Mouse (Mus musculus) heart, embryonic 13.5 days (tissue): ENCODE data around the gene Slc39a13. TPM values are rescaled to one million over a fixed set of nuclear protein-coding genes. Genes with fewer than 3 reads are reported as not detected.

ENCODE experiments used
- ATAC-seq: fragments of 200-750 bp; cut with Nextera tagmentation; 2 replicates; pipeline ENCODE4 v1.8.0; 2017; ENCODE audit warnings: moderate TSS enrichment; ENCODE audit not compliant: insufficient number of reproducible peaks, low FRiP score, low TSS enrichment; ENCODE audit errors: extremely low read depth
- H3K27ac ChIP-seq: fragments of 300-500 bp; sonication (generic); replicated peaks from 2 replicates; pipeline ENCODE4 v1.5.1; 2015; ENCODE audit warnings: moderate library complexity, mild to moderate bottlenecking, inconsistent platforms
- H3K27me3 ChIP-seq: fragments of 300-500 bp; sonication (generic); replicated peaks from 2 replicates; pipeline ENCODE4 v1.6.1; 2015; ENCODE audit warnings: mild to moderate bottlenecking, inconsistent platforms
- H3K36me3 ChIP-seq: fragments of 300-500 bp; sonication (generic); 2 replicates; pipeline ENCODE4 v1.6.1; 2015; ENCODE audit warnings: mild to moderate bottlenecking, inconsistent platforms
- H3K4me1 ChIP-seq: fragments of 300-500 bp; sonication (generic); 2 replicates; pipeline ENCODE4 v1.6.1; 2015; ENCODE audit warnings: inconsistent platforms
- H3K4me2 ChIP-seq: fragments of 300-500 bp; sonication (generic); 2 replicates; pipeline ENCODE4 v1.6.1; 2015; ENCODE audit warnings: inconsistent platforms, mild to moderate bottlenecking, moderate library complexity
- H3K4me3 ChIP-seq: fragments of 300-500 bp; sonication (generic); 2 replicates; pipeline ENCODE4 v1.5.1; 2015; ENCODE audit warnings: moderate library complexity, mild to moderate bottlenecking, inconsistent platforms
- H3K9ac ChIP-seq: fragments of 300-500 bp; sonication (generic); 2 replicates; pipeline ENCODE4 v1.6.1; 2015; ENCODE audit warnings: inconsistent platforms, mild to moderate bottlenecking, moderate library complexity
- H3K9me3 ChIP-seq: fragments of 300-500 bp; sonication (generic); 2 replicates; pipeline ENCODE4 v1.6.1; 2016; ENCODE audit warnings: inconsistent platforms
- WGBS: fragments of 180-500 bp; shearing (Covaris S2); methylation state at CpG from one replicate; pipeline ENCODE4 v1.1.7; 2015; ENCODE audit warnings: mixed read lengths; 5-methylcytosine and 5-hydroxymethylcytosine counted together
- polyA plus RNA-seq: library from polyadenylated mRNA; unstranded; fragments of >200 nt; fragmentation: Nextera tagmentation; extraction: Ambion mirVana; gene quantifications from 2 replicates; pipeline ENCODE4 v1.2.1, GENCODE M21; 2015

The Slc39a13 gene
- polyA plus RNA-seq, 1 experiment from 2014 or later: 45.0 TPM

DNA sequence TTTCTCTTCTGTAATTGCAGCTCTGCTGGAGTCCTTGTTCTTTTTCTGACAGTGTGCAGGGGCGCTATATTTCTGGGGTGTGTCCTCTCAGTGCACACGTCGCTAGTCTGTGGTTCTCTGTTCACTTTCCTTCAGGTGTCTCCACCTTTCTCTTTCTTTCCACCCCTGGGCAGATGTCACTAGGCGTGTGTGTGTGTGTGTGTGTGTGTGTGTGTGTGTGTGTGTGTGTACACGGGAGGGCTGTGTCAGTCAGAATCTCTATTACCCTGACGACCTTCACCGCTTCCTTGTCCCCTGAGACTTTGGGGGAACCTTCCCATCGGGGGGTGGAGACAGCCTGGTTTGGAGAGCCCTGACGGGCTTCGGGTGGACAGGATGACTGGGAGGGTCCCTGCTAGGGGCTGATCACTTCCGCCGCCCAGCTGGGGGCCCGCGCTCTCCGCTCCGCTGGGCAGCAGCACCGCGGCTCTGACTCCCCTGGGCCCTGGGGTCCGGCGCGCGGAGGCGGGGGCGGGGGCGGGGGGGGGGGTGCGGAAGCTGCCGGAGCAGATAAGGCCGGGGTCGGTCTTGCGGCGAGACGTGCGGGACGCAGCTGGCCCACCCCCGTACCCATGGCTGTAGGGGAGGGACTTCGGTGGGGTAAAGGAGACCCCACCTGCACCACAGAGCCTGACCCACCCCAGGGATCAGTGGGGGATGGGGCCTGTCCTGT, 8.3 kb upstream of the Slc39a13 start:
- Histone ChIP-seq H3K4me2 (peak overlapping the region; percentile 92), H3K9ac (peak overlapping the region; percentile 89), H3K36me3 (no peaks in the 10 kb centered on the region), H3K4me3 (peak overlapping the region; percentile 61), H3K9me3 (no peaks in the 10 kb centered on the region), H3K27ac (0 out of 2 replicates have a peak overlapping the region, but pooled peaks have one; percentile 24), H3K27me3 (no peaks in the 10 kb centered on the region), H3K4me1 (peaks cover 14% of the 10 kb centered on the region)
- ATAC-seq: peak; percentile 58; the same call in 1 of the 2 replicates
- under 1% methylated on average over 34 of the region's 36 CpGs for WGBS

DNA sequence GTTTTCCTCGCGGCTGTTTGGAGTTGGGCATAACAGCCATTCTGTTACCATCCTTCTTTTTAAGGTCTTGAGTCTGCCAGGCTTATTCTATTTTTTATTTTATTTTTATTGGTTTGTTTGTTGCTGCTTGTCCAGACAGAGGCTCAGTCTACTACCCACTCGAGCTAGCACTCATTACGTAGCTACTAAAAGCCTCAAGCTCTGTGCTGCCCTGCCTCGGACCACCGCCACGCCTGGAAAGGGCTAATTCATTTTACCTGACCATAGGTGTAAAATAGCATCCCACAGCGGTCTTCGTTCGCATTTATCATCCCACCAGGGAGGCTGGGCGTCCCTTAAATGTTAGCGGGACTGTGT, 7.7 kb upstream of the Slc39a13 start:
- ATAC-seq: no peak
- H3K4me1 ChIP-seq: peaks cover 12% of the 10 kb centered on the region
- peak overlapping the region; percentile 92 for H3K4me2 ChIP-seq
- WGBS: 21% methylated on average over 12 of the region's 12 CpGs
- peak overlapping the region; percentile 89 for H3K9ac ChIP-seq
- H3K4me3 ChIP-seq: peak overlapping the region; percentile 61
- H3K27me3 ChIP-seq: no peaks in the 10 kb centered on the region
- H3K9me3 ChIP-seq: no peaks in the 10 kb centered on the region
- H3K36me3 ChIP-seq: no peaks in the 10 kb centered on the region
- no peak overlapping the region for H3K27ac ChIP-seq

DNA sequence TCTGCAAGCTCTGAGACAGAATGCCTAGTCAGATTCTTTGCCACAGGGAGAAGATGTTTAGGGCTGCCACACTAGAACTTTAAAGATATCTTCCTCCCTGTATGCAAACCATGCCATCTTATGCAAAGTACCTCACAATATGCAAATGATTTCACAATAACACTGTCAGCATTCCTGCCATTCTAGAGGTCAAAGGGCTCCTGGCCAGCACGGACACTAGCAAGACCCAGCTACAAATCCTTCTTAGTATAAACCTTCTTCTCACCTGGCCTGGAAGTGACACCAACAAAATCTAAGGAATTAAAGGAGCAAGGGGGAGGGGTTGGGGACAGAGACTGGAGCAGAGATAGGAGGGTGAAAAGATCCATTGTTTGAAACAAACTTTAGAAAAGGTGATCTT, 1.9 kb upstream of the Slc39a13 start:
- no peak overlapping the region for H3K9ac ChIP-seq
- H3K27ac ChIP-seq: no peak overlapping the region
- H3K4me1 ChIP-seq: peaks cover 24% of the 10 kb centered on the region
- no peaks in the 10 kb centered on the region for H3K9me3 ChIP-seq
- no peak overlapping the region for H3K4me2 ChIP-seq
- H3K4me3 ChIP-seq: no peak overlapping the region
- ATAC-seq: no peak
- WGBS: 46% methylated on average over 1 of the region's 1 CpGs
- H3K36me3 ChIP-seq: peaks cover 11% of the 10 kb centered on the region
- no peaks in the 10 kb centered on the region for H3K27me3 ChIP-seq

DNA sequence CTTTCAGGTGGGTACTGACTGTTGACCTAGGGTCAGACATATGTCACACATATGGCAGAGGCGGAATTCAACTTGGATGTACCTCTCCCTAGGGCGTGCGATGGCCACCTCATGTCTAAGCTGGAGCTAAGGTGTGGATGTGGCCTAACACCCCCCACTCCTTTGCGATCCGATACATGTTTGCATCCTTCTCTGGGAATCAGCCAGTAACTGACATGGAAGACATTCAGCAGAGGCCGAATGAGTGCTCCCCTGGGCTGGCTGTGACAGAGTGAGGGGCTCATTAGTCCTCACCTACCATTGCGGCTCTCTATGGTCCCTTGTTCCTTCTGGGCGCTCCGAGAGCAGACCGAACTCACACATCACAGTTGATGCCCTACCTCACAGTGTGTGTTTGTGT, 842 bp upstream of the Slc39a13 start:
- Histone ChIP-seq H3K27me3 (no peaks in the 10 kb centered on the region), H3K4me1 (peaks cover 28% of the 10 kb centered on the region), H3K4me2 (peak overlapping the region; percentile 82), H3K4me3 (peak overlapping the region; percentile 78), H3K9ac (peak overlapping the region; percentile 90), H3K27ac (peak overlapping the region; percentile 91), H3K9me3 (no peaks in the 10 kb centered on the region), H3K36me3 (peaks cover 20% of the 10 kb centered on the region)
- 84% methylated on average over 10 of the region's 10 CpGs for WGBS
- no peak for ATAC-seq

DNA sequence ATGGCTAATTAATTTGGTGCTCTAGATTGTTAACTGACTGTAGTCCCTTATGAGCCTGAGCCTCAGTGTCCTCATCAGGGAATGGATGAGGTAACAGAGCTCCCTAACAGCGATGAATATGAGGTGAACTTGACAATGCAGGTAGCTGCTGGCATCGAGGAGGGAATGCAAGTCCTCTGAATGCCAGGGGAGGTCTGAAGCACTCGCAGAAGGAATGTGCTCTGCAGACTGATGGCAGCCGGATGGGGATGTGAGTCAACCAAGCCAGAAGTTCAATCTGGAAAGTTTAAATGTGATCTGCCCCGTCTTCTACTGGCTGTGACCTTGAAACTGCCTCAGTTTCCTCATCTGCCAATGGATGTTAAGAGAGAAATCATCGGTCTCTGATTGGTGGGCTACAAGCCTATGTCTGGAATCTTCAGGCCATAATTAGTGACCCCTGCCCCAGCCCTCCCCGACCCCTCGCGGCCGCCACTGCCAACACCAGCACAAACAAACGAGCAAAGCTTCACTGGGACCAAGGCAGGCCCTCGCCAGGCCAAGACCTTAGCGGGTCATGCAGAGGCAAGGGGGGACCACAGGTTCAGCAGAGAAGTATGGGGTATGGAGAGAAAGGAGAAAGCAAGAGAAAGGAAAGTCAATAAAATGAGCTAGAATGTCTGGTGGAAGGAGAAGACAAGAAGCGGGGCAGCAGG, 764 bp downstream of the Slc39a13 start:
- Histone ChIP-seq H3K4me2 (peak overlapping the region; percentile 82), H3K4me1 (peaks cover 33% of the 10 kb centered on the region), H3K27ac (peak overlapping the region; percentile 91), H3K9ac (peak overlapping the region; percentile 90), H3K36me3 (peaks cover 36% of the 10 kb centered on the region), H3K27me3 (no peaks in the 10 kb centered on the region), H3K9me3 (no peaks in the 10 kb centered on the region), H3K4me3 (peak overlapping the region; percentile 78)
- no peak for ATAC-seq
- WGBS: 6% methylated on average over 14 of the region's 14 CpGs

DNA sequence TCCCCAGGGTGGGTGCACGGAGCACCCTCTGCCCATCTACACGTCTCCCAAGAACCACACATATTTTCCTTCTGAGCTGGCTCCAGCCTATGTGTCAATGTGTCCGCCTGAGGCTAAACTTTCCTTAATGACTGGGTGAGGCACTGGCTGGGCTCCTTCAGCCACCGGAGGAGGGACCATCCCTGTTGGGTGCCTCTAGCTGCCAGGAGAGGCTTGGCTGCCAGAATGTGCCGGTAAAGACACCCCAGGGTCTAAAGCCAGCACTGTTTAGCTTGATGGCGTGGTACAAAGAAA, 1.4 kb downstream of the Slc39a13 start:
- peaks cover 43% of the 10 kb centered on the region for H3K36me3 ChIP-seq
- peaks cover 33% of the 10 kb centered on the region for H3K4me1 ChIP-seq
- peak overlapping the region; percentile 91 for H3K27ac ChIP-seq
- H3K4me3 ChIP-seq: peak overlapping the region; percentile 78
- H3K4me2 ChIP-seq: peak overlapping the region; percentile 82
- peak overlapping the region; percentile 90 for H3K9ac ChIP-seq
- ATAC-seq: no peak
- H3K9me3 ChIP-seq: no peaks in the 10 kb centered on the region
- WGBS: 41% methylated on average over 6 of the region's 6 CpGs
- H3K27me3 ChIP-seq: no peaks in the 10 kb centered on the region

DNA sequence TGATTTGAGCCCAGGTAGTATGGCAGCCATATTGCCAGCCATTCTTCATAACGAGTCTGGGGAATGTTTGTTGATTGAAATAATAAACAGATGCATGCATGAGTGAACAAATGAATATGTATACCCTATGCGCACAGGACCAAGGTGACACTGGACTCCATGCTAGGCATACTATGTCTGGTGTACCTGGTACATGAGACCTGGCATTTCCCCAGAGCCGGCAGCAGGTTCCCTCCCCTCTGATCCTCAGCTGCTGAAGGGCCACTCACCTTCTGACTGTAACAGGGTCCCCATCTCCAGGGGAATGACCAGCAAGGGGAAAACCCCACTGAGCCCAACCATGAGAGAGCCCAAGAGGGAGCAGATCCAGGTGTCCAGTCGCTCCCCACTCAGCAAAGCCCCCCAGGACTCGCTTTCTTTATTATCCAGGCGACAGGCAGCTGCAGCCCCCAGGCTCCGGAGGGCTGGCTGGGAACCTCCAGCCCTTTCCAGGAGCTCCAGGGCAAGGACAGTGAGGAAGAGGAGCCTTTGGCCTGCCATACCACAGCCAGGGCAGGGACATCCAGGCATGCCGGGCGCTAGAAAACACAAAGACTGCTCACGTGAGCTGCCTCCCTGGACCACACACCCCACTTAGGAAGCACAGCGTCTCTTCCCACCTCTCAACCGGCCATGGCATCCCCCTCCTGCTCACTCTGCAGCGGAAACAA, 1.9 kb downstream of the Slc39a13 start:
- H3K4me1 ChIP-seq: peaks cover 33% of the 10 kb centered on the region
- 59% methylated on average over 13 of the region's 13 CpGs for WGBS
- H3K27ac ChIP-seq: 0 out of 2 replicates have a peak overlapping the region, but pooled peaks have one; percentile 91

DNA sequence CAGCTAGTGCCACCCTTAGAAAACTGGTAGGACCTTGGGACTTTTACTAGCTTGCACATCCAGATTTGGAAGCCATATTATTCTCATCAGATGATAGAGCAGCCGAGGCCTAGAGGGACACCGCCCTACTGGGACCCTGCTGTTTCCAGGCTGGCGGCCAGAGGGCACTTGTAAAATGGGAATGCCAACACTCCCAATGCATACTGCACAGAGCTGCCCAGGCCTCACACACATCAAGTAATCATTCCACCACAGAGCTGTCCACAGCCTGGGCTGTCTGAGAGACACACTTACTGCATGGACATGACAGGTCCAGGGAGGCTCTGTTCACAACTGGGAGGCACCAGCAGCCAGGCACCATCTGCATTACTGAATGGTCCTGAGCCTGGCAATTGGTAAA, 3.8 kb downstream of the Slc39a13 start:
- Histone ChIP-seq H3K4me2 (no peak overlapping the region), H3K27ac (0 out of 2 replicates have a peak overlapping the region, but pooled peaks have one; percentile 15), H3K9me3 (no peaks in the 10 kb centered on the region), H3K36me3 (peaks cover 64% of the 10 kb centered on the region), H3K4me3 (no peak overlapping the region), H3K4me1 (peaks cover 48% of the 10 kb centered on the region), H3K27me3 (no peaks in the 10 kb centered on the region), H3K9ac (0 out of 2 replicates have a peak overlapping the region, but pooled peaks have one; percentile 14)
- no peak for ATAC-seq
- WGBS: 75% methylated on average over 3 of the region's 3 CpGs

More for the DNA sequence above, 1.9 kb downstream of the Slc39a13 start:
- H3K4me3 ChIP-seq: peak overlapping the region; percentile 78
- no peaks in the 10 kb centered on the region for H3K27me3 ChIP-seq
- H3K9me3 ChIP-seq: no peaks in the 10 kb centered on the region
- peak overlapping the region; percentile 82 for H3K4me2 ChIP-seq
- no peak for ATAC-seq
- H3K9ac ChIP-seq: peak overlapping the region; percentile 90
- H3K36me3 ChIP-seq: peaks cover 48% of the 10 kb centered on the region

DNA sequence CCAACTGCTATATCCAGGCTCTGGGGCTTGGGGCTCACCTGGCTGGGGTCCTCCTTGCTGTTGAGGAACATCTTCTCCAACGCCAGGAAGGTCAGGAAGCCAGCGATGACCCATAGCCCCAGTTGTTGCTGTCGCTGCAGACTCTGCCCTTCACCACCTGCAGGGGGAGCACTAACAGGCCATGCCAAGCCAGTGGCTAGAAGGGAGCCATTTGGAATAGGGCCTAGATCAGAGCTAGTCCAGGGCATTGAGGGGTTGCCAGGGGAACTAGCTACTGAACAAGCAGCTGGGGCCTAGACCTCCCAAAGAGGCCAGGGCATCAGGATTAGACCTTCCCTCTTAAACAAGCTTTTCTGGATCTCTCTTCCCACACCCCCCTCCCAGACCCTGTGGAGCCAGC, 4.7 kb downstream of the Slc39a13 start:
- H3K4me3 ChIP-seq: no peak overlapping the region
- ATAC-seq: no peak
- 0 out of 2 replicates have a peak overlapping the region, but pooled peaks have one; percentile 28 for H3K27ac ChIP-seq
- H3K9ac ChIP-seq: no peak overlapping the region
- H3K27me3 ChIP-seq: no peaks in the 10 kb centered on the region
- no peaks in the 10 kb centered on the region for H3K9me3 ChIP-seq
- peaks cover 49% of the 10 kb centered on the region for H3K4me1 ChIP-seq
- 63% methylated on average over 3 of the region's 3 CpGs for WGBS
- H3K4me2 ChIP-seq: no peak overlapping the region
- peaks cover 71% of the 10 kb centered on the region for H3K36me3 ChIP-seq

DNA sequence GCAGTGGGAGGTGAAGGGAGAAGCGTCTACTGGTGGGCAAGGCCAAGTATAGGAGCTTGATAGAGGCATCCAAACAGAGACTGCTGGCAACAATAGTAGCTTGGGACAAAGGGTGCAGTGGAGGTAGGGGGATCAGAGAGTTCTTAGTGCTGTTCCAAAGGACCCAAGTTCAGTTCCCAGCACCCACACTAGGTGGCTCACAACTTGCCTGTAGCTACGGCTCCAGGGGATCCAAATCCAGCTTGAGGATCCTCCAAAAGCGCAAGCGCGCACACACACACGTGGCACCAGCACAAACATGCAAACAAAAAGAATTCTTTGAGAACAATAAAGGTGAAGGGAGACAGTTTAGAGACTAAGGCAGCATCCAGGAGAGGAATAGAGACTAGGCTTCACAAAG, 6.0 kb downstream of the Slc39a13 start:
- Histone ChIP-seq H3K36me3 (peaks cover 84% of the 10 kb centered on the region), H3K27ac (no peak overlapping the region), H3K9ac (no peak overlapping the region), H3K4me2 (no peak overlapping the region), H3K27me3 (no peaks in the 10 kb centered on the region), H3K4me3 (no peak overlapping the region), H3K4me1 (peaks cover 54% of the 10 kb centered on the region), H3K9me3 (no peaks in the 10 kb centered on the region)
- 89% methylated on average over 6 of the region's 6 CpGs for WGBS
- ATAC-seq: no peak

DNA sequence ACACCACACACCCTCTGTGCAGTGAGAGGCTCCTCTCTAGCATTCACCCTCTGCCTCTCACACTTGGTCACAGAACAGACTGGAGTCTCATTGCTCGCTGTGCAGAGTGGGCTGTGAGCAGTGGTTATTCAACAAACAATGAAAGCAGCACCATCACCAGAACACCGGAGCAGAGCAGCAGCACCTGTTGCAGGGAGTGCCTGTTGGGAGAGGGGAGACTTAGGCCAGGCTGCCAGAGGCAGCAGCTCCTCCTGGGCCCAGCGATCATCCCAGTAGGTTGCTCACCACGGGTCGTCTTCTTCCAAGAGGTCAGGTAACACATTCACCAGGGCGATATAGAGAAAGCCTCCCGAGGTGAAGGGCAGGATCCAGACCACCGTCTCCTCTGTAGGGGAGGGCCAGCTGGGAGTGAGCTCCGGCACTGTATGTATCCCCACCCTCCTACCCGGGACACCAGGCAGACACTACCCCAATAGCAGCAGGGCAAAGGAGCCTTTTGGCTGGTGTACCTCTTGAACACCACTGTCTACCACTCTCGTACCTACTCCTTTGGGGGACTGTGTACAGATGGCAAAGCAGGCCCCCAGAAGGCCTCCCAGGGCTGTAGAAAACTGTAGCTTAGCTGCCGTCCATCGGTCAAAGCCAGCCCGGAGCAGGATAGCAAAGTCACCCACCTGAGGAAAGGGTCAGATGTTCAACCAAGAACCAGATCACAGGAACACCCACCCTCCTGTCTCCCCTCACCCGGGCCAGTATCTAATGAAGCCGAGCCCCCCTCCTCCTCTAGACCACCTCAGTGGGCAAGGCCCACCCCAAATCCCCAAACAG, 7.2 kb downstream of the Slc39a13 start:
- H3K9ac ChIP-seq: peak overlapping the region; percentile 62
- H3K36me3 ChIP-seq: peaks cover 93% of the 10 kb centered on the region
- peaks cover 43% of the 10 kb centered on the region for H3K4me1 ChIP-seq
- no peak for ATAC-seq
- no peaks in the 10 kb centered on the region for H3K9me3 ChIP-seq
- no peaks in the 10 kb centered on the region for H3K27me3 ChIP-seq
- peak overlapping the region; percentile 88 for H3K27ac ChIP-seq
- no peak overlapping the region for H3K4me3 ChIP-seq
- 87% methylated on average over 16 of the region's 16 CpGs for WGBS
- H3K4me2 ChIP-seq: peak overlapping the region; percentile 25; the same call in 1 of the 2 replicates
